Mouse (Mus musculus): ENCODE measurements around the gene Htt. TPM values are rescaled to one million over a fixed set of nuclear protein-coding genes. Genes with fewer than 3 reads are reported as not detected.
"Not testable (repeated sequence)": the region's sequence is repeated elsewhere in the genome, so short reads cannot be mapped to it uniquely, and the experiment has no call there.

Gene Htt
- 10 to 100 TPM; 75.0 to 76.4 TPM for total RNA-seq (2021)
- long read RNA-seq, full-length matches to known transcripts = 2 of 23 reads
- long read RNA-seq, partial matches to known transcripts = 19 of 23 reads
- long read RNA-seq, other reads (novel, unspliced or antisense) = 2 of 23 reads

- peak; percentile 98 to 99 for DNase-seq (ENCODE audit: low spot score in 2 of 2)
Observed at GRCm38 (mm10) chr5:34761509-34761908, at the start of gene Htt. Gene Htt (plus strand): TSS chr5:34761740.

DNA sequence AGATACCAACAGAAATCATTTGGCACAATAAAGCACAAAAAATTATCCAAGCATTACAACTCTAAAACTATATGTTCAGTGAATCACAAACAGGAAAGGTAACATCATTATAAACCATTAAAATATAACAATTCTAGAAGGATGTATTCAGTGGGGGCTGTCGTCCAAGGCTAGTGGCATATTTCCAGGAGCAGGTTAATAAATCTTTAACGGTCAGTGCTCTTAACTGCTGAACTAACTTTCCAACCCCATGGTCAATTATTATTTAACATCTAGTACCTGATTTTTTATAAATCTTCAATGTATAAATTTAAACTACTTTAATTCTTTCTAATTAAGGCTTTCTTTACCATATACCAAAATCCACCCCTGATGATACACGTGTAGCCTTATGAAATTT is 47.2 kb upstream of the Htt start:
- DNase-seq (ENCODE audit: low spot score in 2 of 2) = not testable (repeated sequence)

GRCm38 (mm10) chr5:34714816-34715215 is 46.7 kb upstream of the Htt start:
- DNase-seq (ENCODE audit: low spot score in 2 of 2) = no peak

GRCm38 (mm10) chr5:34729141-34729540 is 32.4 kb upstream of the Htt start:
- no peak for DNase-seq (ENCODE audit: low spot score in 2 of 2)

DNA sequence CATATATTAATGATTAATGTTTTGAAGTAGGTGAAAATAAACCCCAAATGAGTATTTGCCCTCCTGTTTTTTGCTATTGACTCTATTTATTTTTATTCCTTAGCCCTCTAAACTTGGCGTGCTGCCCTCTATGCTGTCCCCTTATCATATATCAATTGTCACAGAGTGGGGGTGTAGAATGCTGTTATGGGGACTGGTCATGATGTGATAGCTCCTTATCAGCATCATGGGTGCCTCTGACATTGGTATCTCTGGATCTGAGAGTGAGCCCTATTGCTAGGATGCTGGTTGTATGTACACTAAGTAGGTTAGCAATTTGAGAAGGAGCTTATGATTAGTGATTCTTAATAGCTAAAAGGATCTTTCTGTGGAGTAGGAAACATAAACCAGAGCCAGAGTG is 31.3 kb upstream of the Htt start:
- no peak for DNase-seq (ENCODE audit: low spot score in 2 of 2)

GRCm38 (mm10) chr5:34751477-34751876 is 10.1 kb upstream of the Htt start:
- DNase-seq (ENCODE audit: low spot score in 2 of 2) = no peak

- DNase-seq (ENCODE audit: low spot score in 2 of 2) = no peak
Observed at GRCm38 (mm10) chr5:34758762-34759161, 2.8 kb upstream of the Htt start.

- no peak for DNase-seq (ENCODE audit: low spot score in 2 of 2)
Observed at GRCm38 (mm10) chr5:34760850-34761508, 561 bp upstream of the Htt start.

- peak; percentile 33 to 46 for DNase-seq (ENCODE audit: low spot score in 2 of 2)
Observed at GRCm38 (mm10) chr5:34761934-34762611, 533 bp downstream of the Htt start.

DNA sequence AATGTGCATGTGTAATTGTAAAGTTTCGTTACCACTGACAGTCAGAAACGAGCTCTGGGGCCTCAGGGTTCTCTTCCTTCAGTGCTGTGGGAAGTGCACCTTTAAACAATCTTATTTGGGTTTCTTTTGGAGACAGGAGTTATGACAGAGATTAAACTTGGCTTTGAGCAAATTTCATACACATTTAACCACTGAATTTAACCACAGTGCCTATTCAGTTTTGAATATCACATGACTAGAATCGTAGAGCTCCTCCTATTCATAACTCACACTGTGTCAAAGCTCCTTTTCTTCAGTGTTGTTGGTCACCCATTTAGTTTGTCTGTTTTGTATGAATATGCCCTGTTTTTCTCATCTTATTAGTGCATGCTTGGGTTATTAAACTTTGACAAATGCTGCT is 10.3 kb downstream of the Htt start:
- DNase-seq (ENCODE audit: low spot score in 2 of 2) = no peak

- DNase-seq (ENCODE audit: low spot score in 2 of 2) = no peak
Observed at GRCm38 (mm10) chr5:34772696-34773245, 11.2 kb downstream of the Htt start.

- no peak for DNase-seq (ENCODE audit: low spot score in 2 of 2)
Observed at GRCm38 (mm10) chr5:34773392-34773791, 11.9 kb downstream of the Htt start.

DNA sequence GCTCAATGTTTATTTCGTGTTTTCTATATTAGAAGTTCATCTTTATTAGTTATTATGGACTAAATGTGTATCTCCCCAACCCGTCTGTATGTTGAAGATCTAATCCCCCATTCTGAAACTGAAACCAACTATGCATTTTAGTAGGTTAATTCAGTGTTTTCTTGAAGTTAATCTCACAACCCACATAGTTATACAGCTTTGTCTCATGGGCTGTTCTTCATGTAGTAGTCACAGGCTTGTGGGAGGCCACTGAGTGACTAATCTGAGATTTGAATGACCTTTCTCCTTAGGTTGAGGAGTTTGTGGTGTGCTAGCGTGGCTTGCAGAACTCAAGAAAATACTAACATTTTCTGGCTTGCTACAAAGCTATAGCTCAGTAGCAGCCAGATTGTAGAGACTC is 23.5 kb downstream of the Htt start:
- DNase-seq (ENCODE audit: low spot score in 2 of 2) = no peak

- no peak for DNase-seq (ENCODE audit: low spot score in 2 of 2)
Observed at GRCm38 (mm10) chr5:34791141-34791540, 29.6 kb downstream of the Htt start.

DNA sequence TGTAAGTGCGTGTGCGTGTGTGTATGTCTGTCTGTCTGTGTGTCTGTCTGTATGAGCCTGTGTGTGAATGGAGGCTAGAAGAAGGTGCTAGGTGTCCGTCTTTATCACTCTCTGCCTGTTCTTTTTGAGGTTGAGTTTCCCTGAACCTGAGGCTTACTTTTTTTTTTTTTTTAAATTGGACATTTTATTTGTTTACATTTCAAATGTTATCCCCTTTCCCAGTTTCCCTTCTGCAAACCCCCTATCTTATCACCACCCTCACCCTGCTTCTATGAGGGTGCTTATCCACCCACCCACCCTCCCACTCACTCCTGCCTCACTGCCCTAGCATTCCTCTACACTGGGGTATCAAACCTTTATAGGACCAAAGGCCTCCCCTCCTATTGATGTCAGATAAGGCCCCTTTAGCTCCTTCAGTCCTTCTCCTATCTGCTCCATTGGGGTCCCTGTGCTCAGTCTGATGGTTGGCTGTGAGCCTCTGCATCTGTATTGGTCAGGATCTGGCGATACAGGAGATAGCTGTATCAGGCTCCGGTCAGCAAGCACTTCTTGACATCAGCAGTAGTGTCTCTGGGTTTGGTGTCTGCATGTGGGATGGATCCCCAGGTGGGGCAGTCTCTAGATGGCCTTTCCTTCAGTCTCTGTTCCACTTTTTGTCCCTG is 38.9 kb downstream of the Htt start:
- DNase-seq (ENCODE audit: low spot score in 2 of 2) = no peak

DNA sequence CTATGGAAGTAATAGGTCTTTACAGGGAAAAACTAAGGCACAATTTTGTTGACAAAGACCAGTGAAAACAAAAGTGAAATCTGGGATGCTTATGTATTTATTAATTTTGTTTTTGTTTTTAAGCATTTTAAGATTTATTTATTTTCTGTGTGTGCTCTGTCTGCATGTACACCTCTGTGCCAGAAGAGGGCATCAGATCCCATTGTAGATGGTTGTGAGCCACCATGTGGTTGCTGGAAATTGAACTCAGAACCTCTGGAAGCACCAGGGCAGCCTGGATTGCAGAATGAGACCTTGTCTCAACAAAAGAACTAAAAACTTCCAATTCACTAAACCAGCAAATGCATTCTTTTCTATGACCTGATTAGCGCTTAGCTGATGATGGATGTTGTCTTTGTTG is 44.5 kb downstream of the Htt start:
- no peak for DNase-seq (ENCODE audit: low spot score in 2 of 2)

DNA sequence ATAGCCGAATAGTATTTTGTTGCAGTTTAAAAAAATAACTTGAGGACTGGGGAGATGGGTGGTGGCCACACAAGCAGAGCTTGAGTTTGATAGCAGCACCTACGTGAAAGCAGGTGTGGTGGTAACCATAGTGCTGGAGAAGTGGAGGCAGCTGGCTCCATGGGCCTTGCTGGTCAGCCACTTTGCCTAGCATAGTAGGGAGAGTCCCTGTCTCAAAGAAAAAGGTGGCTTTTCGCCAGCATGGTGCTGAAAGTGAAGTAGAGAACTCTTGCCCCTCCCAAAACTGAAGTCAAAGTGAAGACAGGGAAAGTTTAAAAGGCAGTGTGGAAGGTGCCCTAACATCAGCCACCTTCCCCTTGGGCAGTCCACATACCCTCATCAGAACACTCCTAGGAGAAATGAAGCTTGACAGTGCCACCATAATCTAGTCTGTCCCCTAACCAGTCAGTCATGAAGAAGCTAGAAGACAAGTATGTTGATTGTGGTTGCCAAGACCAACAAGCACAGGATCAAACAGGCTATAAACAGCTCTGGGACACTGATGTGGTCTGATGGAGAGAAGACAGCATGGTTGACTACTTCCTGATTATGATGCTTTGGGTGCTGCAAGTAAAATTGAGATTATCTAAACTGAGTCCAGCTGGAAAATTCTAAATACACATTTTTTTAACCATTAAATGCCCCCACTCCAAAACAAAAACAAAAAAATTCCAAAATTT is 61.0 kb downstream of the Htt start:
- DNase-seq (ENCODE audit: low spot score in 2 of 2) = no peak

DNA sequence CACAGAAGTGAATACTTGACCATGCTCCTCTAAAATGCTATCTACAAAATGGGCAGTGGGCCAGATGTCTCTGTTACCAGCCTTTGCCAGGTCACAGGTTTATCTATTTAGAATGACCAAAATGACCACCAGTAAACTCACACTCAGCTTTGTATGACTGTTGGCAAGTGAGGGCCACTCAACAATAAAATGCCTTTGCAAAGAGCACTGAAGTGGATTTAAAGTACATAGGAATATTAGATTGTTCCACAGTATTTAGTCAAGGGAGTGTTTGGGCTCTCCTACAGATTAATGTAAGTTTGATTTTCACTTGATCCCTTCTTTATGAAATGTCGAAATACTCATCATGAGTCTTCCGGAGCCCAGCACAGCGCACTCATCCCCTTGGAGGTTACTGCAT is 92.5 kb downstream of the Htt start:
- DNase-seq (ENCODE audit: low spot score in 2 of 2) = no peak

GRCm38 (mm10) chr5:34865367-34865766 is 103.8 kb downstream of the Htt start:
- DNase-seq (ENCODE audit: low spot score in 2 of 2) = no peak

DNA sequence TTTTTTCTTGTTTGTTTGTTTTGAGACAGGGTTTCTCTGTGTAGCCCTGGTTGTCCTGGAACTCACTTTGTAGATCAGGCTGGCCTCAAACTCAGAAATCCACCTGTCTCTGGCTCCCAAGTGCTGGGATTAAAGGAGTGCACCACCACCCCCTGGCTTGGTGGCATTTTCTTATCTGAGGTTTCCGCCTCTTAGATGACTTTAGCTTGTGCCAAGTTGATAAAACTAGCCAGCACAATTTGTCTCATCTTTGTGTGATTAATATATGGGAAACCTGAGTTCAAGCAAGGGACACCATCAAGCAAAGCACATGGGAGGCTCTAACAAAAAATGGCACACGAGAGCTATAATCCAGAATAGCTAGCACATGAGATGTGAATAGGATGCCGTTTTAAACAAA is 118.8 kb downstream of the Htt start:
- not testable (repeated sequence) for DNase-seq (ENCODE audit: low spot score in 2 of 2)

- no peak for DNase-seq (ENCODE audit: low spot score in 2 of 2)
Observed at GRCm38 (mm10) chr5:34881023-34881422, 119.5 kb downstream of the Htt start.
